Mouse (Mus musculus) myocyte (in vitro differentiated cells): ENCODE measurements at regions not wholly inside any gene's neighbourhood (a gene's known extent, or its start where the extent isn't known, plus 50 kb on each side); places are given as distances from the start of the nearest gene placed in this dataset.
A peak's percentile ranks its signal among the peaks of the same experiment; 100 is the strongest.
"Not testable (repeated sequence)": the region's sequence is repeated elsewhere in the genome, so short reads cannot be mapped to it uniquely, and the experiment has no call there.

ENCODE experiments used
- H3K27me3 ChIP-seq: one replicate; pipeline ENCODE4 v1.6.1; 2011; ENCODE audit not compliant: control insufficient read depth, insufficient read depth, insufficient read length
- H3K36me3 ChIP-seq: one replicate; pipeline ENCODE4 v1.6.1; 2011; ENCODE audit not compliant: control insufficient read depth, insufficient read depth
- H3K4me2 ChIP-seq: one replicate; pipeline ENCODE4 v1.6.1; 2011; ENCODE audit warnings: low read depth, control low read depth
- H3K4me3 ChIP-seq: one replicate; pipeline ENCODE4 v1.5.1; 2011; ENCODE audit warnings: mild to moderate bottlenecking, control low read depth, moderate library complexity
- H3K79me2 ChIP-seq: one replicate; pipeline ENCODE4 v1.6.1; 2011; ENCODE audit not compliant: control insufficient read depth, insufficient read depth
- H3ac ChIP-seq: one replicate; pipeline ENCODE4 v1.6.1; 2011; ENCODE audit not compliant: control insufficient read depth, insufficient read length
- CEBPB ChIP-seq: IDR thresholded peaks from 2 replicates; pipeline ENCODE4 v1.6.1; 2011; ENCODE audit warnings: mild to moderate bottlenecking, moderate library complexity; ENCODE audit not compliant: poor library complexity, insufficient read depth, severe bottlenecking
- E2F4 ChIP-seq: IDR thresholded peaks from one replicate; pipeline ENCODE4 v1.6.1; 2011; ENCODE audit warnings: mild to moderate bottlenecking, control low read depth, moderate library complexity; ENCODE audit not compliant: insufficient read depth
- MAX ChIP-seq: IDR thresholded peaks from one replicate; pipeline ENCODE4 v1.6.1; 2011; ENCODE audit warnings: low read depth, mild to moderate bottlenecking, control low read depth
- MYOD1 ChIP-seq, 3 experiments: IDR thresholded peaks; one replicate each; pipeline ENCODE4 v1.6.1; 2011; ENCODE audit warnings: control low read depth in 2 of 3, low read depth in 2 of 3, mild to moderate bottlenecking in 2 of 3, moderate library complexity in 1 of 3; ENCODE audit not compliant: insufficient read length in 2 of 3, control insufficient read depth in 1 of 3
- MYOG ChIP-seq, 3 experiments: IDR thresholded peaks; one replicate each; pipeline ENCODE4 v1.6.1; 2011; ENCODE audit warnings: control low read depth in 2 of 3, low read depth in 2 of 3, mild to moderate bottlenecking in 2 of 3; ENCODE audit not compliant: insufficient read length in 2 of 3, control insufficient read depth in 1 of 3, insufficient read depth in 1 of 3
- POLR2A ChIP-seq: IDR thresholded peaks from one replicate; pipeline ENCODE4 v1.6.1; 2011; ENCODE audit warnings: low read depth, mild to moderate bottlenecking, control low read depth, moderate library complexity; ENCODE audit not compliant: insufficient read length
- POLR2AphosphoS2 ChIP-seq: IDR thresholded peaks from one replicate; pipeline ENCODE4 v1.6.1; 2011; ENCODE audit warnings: low read depth, control low read depth; ENCODE audit not compliant: insufficient read length
- REST ChIP-seq: IDR thresholded peaks from one replicate; pipeline ENCODE4 v1.6.1; 2011; ENCODE audit warnings: mild to moderate bottlenecking, control low read depth, moderate library complexity; ENCODE audit not compliant: insufficient read depth, insufficient read length
- SRF ChIP-seq: IDR thresholded peaks from one replicate; pipeline ENCODE4 v1.6.1; 2011; ENCODE audit warnings: low read depth; ENCODE audit not compliant: control insufficient read depth, insufficient read length
- TCF12 ChIP-seq: IDR thresholded peaks from one replicate; pipeline ENCODE4 v1.6.1; 2011; ENCODE audit warnings: mild to moderate bottlenecking, control low read depth; ENCODE audit not compliant: poor library complexity, insufficient read depth, severe bottlenecking
- TCF3 ChIP-seq: IDR thresholded peaks from one replicate; pipeline ENCODE4 v1.6.1; 2011; ENCODE audit warnings: low read depth, control low read depth; ENCODE audit not compliant: insufficient read length
- USF1 ChIP-seq: IDR thresholded peaks from one replicate; pipeline ENCODE4 v1.6.1; 2011; ENCODE audit warnings: low read depth, mild to moderate bottlenecking, control low read depth, moderate library complexity

DNA sequence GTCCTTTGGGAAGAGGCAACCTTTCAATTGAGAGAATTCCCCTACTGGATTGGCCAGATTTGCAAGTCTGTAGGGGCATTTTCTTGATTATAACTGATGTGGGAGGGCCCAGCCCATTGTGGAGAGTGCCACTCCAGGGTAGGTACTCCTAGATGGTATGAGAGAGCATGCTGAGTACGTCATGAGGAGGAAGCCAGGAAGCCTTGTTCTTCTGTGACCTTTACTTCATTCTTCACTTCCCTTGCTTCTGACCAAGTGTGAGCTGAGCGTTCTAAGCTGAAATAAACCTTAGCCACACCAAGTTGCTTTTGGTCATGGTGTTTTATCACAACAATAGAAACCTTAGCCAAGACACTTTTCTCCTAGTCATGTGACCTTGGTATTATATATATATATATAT, 157.0 kb downstream of the Cand1 start:
- no peak overlapping the region for H3K4me2 ChIP-seq
- TF ChIP-seq POLR2A (no peak), USF1 (no peak), MYOG (IDR thresholded peaks at IDR 0.05; ENCODE audit: control insufficient read depth in 1 of 3, insufficient read depth in 1 of 3, insufficient read length in 2 of 3, low read depth in 2 of 3) (no peak), POLR2AphosphoS2 (no peak), TCF3 (no peak), CEBPB (no peak), TCF12 (no peak), E2F4 (no peak)

DNA sequence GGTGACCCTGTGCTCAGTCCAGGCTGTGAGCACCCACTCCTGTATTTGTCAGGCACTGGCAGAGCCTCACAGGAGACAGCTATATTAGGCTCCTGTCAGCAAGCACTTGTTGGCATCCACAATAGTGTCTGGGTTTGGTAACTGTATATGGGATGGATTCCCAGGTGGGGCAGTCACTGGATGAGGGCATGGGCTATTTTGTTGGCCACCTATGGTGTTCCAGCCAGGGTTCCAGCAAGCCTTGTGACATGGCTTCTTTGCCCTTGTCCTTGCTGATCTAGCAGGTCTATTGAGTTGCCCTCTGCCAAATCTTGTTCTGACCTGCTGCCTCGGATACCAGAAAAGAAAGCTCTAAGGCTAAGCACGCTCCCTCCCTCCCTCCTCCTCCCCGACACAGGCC, 158.1 kb downstream of the Cand1 start:
- H3K79me2 ChIP-seq, H3K36me3 ChIP-seq, H3K4me3 ChIP-seq, H3K27me3 ChIP-seq, H3K4me2 ChIP-seq, H3ac ChIP-seq: not testable (repeated sequence)

More for the DNA sequence above, 157.0 kb downstream of the Cand1 start:
- Histone ChIP-seq H3K36me3 (no peaks in the 10 kb centered on the region), H3K27me3 (no peaks in the 10 kb centered on the region), H3K4me3 (no peak overlapping the region), H3K79me2 (no peaks in the 10 kb centered on the region), H3ac (no peak overlapping the region)

DNA sequence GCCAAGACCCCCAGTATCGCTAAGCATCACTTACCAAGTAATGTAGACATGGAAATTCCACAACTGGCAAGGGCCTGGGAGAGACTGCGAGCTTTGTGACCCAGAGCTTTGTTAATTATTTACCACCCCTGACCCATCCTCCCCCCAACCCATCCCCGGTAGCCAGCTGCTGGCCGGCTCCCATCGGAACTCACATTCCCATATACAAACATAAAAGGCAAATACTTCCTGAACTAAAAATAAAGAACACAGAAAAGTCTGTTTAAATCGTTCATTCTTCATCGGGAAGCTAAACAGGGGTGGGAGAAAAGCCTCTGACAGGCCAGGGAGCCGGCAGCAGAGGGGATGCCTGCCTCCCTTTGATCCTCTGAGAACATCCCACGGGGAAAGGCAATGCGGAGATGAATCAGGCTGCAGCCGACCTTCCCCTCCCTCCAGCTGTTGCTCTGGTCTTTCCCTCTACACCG, 163.7 kb downstream of the Cand1 start:
- Histone ChIP-seq H3K4me2 (no peak overlapping the region), H3ac (no peak overlapping the region), H3K4me3 (no peak overlapping the region), H3K36me3 (no peaks in the 10 kb centered on the region), H3K79me2 (no peaks in the 10 kb centered on the region), H3K27me3 (no peaks in the 10 kb centered on the region)
- no peak for TF ChIP-seq POLR2AphosphoS2
- TF ChIP-seq MYOD1 (IDR thresholded peaks at IDR 0.05; ENCODE audit: control insufficient read depth in 1 of 3, insufficient read length in 2 of 3, low read depth in 2 of 3): peak in 2 of 3 experiments; percentile 44 to 48
- no peak for TF ChIP-seq CEBPB
- TF ChIP-seq MYOG (IDR thresholded peaks at IDR 0.05; ENCODE audit: control insufficient read depth in 1 of 3, insufficient read depth in 1 of 3, insufficient read length in 2 of 3, low read depth in 2 of 3): peak in 1 of 3 experiments; percentile 24

DNA sequence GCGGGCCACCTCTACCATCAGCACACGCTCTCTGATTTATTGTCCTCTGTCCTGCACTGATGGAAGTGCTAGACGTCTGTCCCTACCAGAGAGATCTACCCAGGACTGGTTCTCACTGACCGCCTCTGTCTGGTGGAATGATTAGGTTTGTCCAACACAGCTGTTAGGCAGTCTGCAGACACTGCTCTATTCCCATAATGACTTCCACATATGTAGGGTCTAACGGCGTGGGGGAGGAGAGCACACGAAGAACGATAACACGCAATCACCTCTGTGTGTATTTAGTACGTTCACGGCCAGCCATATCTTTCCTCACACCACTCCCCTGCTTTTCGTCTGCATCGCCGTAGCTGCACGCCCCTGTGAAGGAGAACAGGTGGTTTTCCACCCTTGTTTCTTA, 165.0 kb downstream of the Cand1 start:
- Histone ChIP-seq H3K4me2 (no peak overlapping the region), H3K4me3 (no peak overlapping the region), H3K79me2 (no peaks in the 10 kb centered on the region), H3K36me3 (no peaks in the 10 kb centered on the region), H3K27me3 (no peaks in the 10 kb centered on the region), H3ac (no peak overlapping the region)
- no peak for TF ChIP-seq SRF
- no peak for TF ChIP-seq CEBPB
- no peak for TF ChIP-seq E2F4
- TF ChIP-seq TCF3: no peak
- TF ChIP-seq POLR2A: no peak
- TF ChIP-seq MAX: no peak
- no peak for TF ChIP-seq USF1

DNA sequence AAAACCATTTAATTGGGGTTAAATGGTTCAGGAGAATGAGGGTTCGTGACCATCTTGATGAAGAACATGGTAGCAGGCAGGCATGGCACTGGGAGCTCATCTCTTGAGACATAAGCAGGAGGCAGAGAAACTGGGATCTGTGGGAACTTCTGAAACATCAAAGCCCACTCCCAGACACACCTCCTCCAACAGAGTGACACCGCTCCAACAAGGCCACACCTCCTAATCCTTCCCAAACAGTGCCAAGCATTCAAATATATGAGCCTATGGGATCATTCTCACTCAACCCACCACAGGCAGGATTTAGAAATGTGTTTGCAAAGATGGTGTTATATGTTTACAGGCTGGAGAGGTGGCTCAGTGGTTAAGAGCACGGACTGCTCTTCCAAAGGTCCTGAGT, 165.9 kb downstream of the Cand1 start:
- Histone ChIP-seq H3K4me3 (no peak overlapping the region), H3ac (no peak overlapping the region), H3K79me2 (no peaks in the 10 kb centered on the region), H3K27me3 (no peaks in the 10 kb centered on the region), H3K36me3 (no peaks in the 10 kb centered on the region), H3K4me2 (no peak overlapping the region)
- TF ChIP-seq USF1 (no peak), E2F4 (no peak), POLR2AphosphoS2 (no peak)

DNA sequence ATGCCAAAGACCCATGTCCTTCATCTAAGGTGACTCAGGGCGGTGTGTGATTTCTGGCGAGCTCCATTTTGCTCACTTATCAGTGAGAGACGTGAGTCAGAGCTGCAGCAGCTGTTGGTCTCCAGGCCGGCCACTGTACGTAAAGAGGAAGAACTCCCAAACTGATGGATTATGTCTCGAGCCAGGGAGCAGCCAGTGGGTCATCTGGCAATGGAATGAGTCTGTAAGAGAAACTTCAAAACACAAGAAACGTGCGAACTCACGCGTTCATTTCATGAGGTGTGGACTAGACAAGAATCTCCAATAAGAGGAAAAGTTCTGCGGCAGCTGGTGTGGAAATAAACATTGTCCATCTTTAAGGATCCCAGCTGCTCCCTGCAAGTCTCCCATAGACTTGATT, 170.4 kb downstream of the Cand1 start:
- Histone ChIP-seq H3K4me3 (no peak overlapping the region), H3K4me2 (peak overlapping the region; percentile 69), H3ac (no peak overlapping the region), H3K36me3 (no peaks in the 10 kb centered on the region), H3K79me2 (no peaks in the 10 kb centered on the region), H3K27me3 (no peaks in the 10 kb centered on the region)
- TF ChIP-seq REST (no peak), POLR2A (no peak), USF1 (no peak), POLR2AphosphoS2 (no peak), CEBPB (no peak), E2F4 (no peak), MYOD1 (IDR thresholded peaks at IDR 0.05; ENCODE audit: control insufficient read depth in 1 of 3, insufficient read length in 2 of 3, low read depth in 2 of 3) (peak; percentile 23 to 91 (median 78)), SRF (no peak), TCF3 (no peak), TCF12 (no peak), MYOG (IDR thresholded peaks at IDR 0.05; ENCODE audit: control insufficient read depth in 1 of 3, insufficient read depth in 1 of 3, insufficient read length in 2 of 3, low read depth in 2 of 3) (peak; percentile 32 to 84 (median 42)), MAX (no peak)
